Mouse (Mus musculus): ENCODE data around the gene Mosmo. TPM values are rescaled to one million over a fixed set of nuclear protein-coding genes. Genes with fewer than 3 reads are reported as not detected.

Mosmo gene
- 10 to 100 TPM; 31.4 to 36.2 TPM for total RNA-seq (2021)

GRCm38 (mm10) chr7:120677001-120677643 lies at the start of gene Mosmo:
TSS of gene Mosmo (plus strand) at chr7:120677618.
- intact Hi-C loops (cut with DNase I) = loop anchor here (5.0 kb wide), 1 partner anchor 240 kb away; the partner anchor contains the start of gene Polr3e

GRCm38 (mm10) chr7:120632518-120632917 lies 44.9 kb upstream of the Mosmo start:
- DNase-seq = no peak
- intact Hi-C loops (cut with DNase I) = loop anchor here (10.0 kb wide), 2 partner anchors 402 to 528 kb away; partner anchors contain the start of genes Mettl9 and Tmem159

More at GRCm38 (mm10) chr7:120677001-120677643, at the start of gene Mosmo:
- peak; percentile 80 to 82 for DNase-seq

GRCm38 (mm10) chr7:120634301-120634700 lies 43.1 kb upstream of the Mosmo start:
- intact Hi-C loops (cut with DNase I) = loop anchor here (2.0 to 10.0 kb wide), 3 partner anchors 40 to 530 kb away; partner anchors contain the start of genes Mettl9 and Tmem159

GRCm38 (mm10) chr7:120634711-120635361 lies 42.6 kb upstream of the Mosmo start, which contains the start of gene Uqcrc2:
TSS of gene Uqcrc2 (plus strand) at chr7:120635176.
- intact Hi-C loops (cut with DNase I) = loop anchor here (2.0 to 10.0 kb wide), 4 partner anchors 40 to 530 kb away; partner anchors contain the start of genes Mettl9, Polr3e and Tmem159
- peak; percentile 84 to 87 for DNase-seq

More at GRCm38 (mm10) chr7:120634301-120634700, 43.1 kb upstream of the Mosmo start:
- no peak for DNase-seq

- intact Hi-C loops (cut with DNase I) = loop anchor here (2.0 to 10.0 kb wide), 4 partner anchors 39 to 531 kb away; partner anchors contain the start of genes Mettl9, Polr3e and Tmem159
- no peak for DNase-seq
Observed at GRCm38 (mm10) chr7:120635362-120635781, 42.0 kb upstream of the Mosmo start.

GRCm38 (mm10) chr7:120635821-120636220 lies 41.6 kb upstream of the Mosmo start:
- intact Hi-C loops (cut with DNase I) = loop anchor here (2.0 to 10.0 kb wide), 5 partner anchors 39 to 531 kb away; partner anchors contain the start of genes Mettl9, Polr3e and Tmem159

GRCm38 (mm10) chr7:120643217-120643616 lies 34.2 kb upstream of the Mosmo start:
- intact Hi-C loops (cut with DNase I) = no loop called here
- DNase-seq = no peak

More at GRCm38 (mm10) chr7:120635821-120636220, 41.6 kb upstream of the Mosmo start:
- no peak for DNase-seq

- no peak for DNase-seq
- intact Hi-C loops (cut with DNase I) = no loop called here
Observed at GRCm38 (mm10) chr7:120647849-120648248, 29.6 kb upstream of the Mosmo start.

- no peak for DNase-seq
- intact Hi-C loops (cut with DNase I) = no loop called here
Observed at GRCm38 (mm10) chr7:120662079-120662478, 15.3 kb upstream of the Mosmo start.

GRCm38 (mm10) chr7:120670153-120670875 lies 7.1 kb upstream of the Mosmo start, which contains the start of gene Pdzd9:
TSS of gene Pdzd9 (minus strand) at chr7:120670343.
- peak; percentile 78 to 83 for DNase-seq
- intact Hi-C loops (cut with DNase I) = loop anchor here (1.0 to 2.0 kb wide), 3 partner anchors 58 to 153 kb away; no protein-coding TSS in a partner anchor

- intact Hi-C loops (cut with DNase I) = loop anchor here (2.0 kb wide), 1 partner anchor 58 kb away; no protein-coding TSS in a partner anchor
- no peak for DNase-seq
Observed at GRCm38 (mm10) chr7:120671271-120671670, 6.1 kb upstream of the Mosmo start.

- intact Hi-C loops (cut with DNase I) = loop anchor here (5.0 kb wide), 1 partner anchor 239 kb away; the partner anchor contains the start of gene Polr3e
- peak; percentile 40 to 59 for DNase-seq
Observed at GRCm38 (mm10) chr7:120677764-120678531, 530 bp downstream of the Mosmo start.

- DNase-seq = no peak
- intact Hi-C loops (cut with DNase I) = loop anchor here (5.0 kb wide), 1 partner anchor 238 kb away; the partner anchor contains the start of gene Polr3e
Observed at GRCm38 (mm10) chr7:120679023-120679422, 1.6 kb downstream of the Mosmo start.

- DNase-seq = no peak
- intact Hi-C loops (cut with DNase I) = no loop called here
Observed at GRCm38 (mm10) chr7:120682002-120682401, 4.6 kb downstream of the Mosmo start.

GRCm38 (mm10) chr7:120684731-120685161 lies 7.3 kb downstream of the Mosmo start:
- no peak for DNase-seq
- intact Hi-C loops (cut with DNase I) = no loop called here

- no peak for DNase-seq
- intact Hi-C loops (cut with DNase I) = no loop called here
Observed at GRCm38 (mm10) chr7:120685227-120685626, 7.8 kb downstream of the Mosmo start.

- DNase-seq = no peak
- intact Hi-C loops (cut with DNase I) = no loop called here
Observed at GRCm38 (mm10) chr7:120690634-120691033, 13.2 kb downstream of the Mosmo start.

- intact Hi-C loops (cut with DNase I) = no loop called here
- no peak for DNase-seq
Observed at GRCm38 (mm10) chr7:120693831-120694375, 16.5 kb downstream of the Mosmo start.

- DNase-seq = no peak
- intact Hi-C loops (cut with DNase I) = no loop called here
Observed at GRCm38 (mm10) chr7:120695196-120695595, 17.8 kb downstream of the Mosmo start.

Measured in heart, postnatal 36 days (tissue).